Mouse (Mus musculus): ENCODE results near the gene Clstn2. TPM values are rescaled to one million over a fixed set of nuclear protein-coding genes. Genes with fewer than 3 reads are reported as not detected.

Clstn2 gene
- polyA plus RNA-seq, 1 experiment from 2014 or later, result 0.38 TPM

DNA sequence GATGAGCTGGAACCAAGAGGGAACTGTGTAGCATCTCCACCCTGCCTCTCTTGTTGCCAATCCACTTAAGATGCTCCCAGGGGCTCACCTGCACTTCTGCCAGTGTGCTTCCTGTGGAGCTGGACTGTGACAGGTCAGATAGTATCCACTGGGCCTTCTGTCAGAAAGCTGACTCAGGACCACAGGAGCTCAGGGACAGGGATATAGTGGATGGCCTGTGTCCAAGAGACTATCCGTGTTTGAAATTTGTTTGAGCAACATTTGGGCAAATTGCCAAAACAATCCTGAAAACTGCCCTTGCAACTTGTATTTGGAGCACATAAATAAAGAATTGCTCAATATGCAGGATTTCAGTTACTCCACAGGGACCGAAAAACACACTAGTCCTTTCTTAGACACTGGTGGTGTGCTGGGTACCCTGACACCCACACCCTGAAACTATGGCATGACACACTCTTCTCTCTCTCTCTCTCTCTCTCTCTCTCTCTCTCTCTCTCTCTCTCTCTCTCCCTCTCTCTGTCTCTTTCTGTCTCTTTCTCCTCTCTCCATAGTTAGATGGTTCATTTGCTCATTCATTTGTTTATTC, 542.3 kb downstream of the Clstn2 start:
- Histone ChIP-seq H3K9me3 (ENCODE audit: control insufficient read depth, low read length) (no peaks in the 10 kb centered on the region), H3K4me2 (ENCODE audit: low read depth, low read length) (no peak overlapping the region), H3K36me3 (ENCODE audit: control insufficient read depth, insufficient read depth, low read length) (no peaks in the 10 kb centered on the region), H3K4me3 (ENCODE audit: low read length) (no peak overlapping the region), H3K9ac (ENCODE audit: low read depth, low read length) (no peak overlapping the region), H3K27me3 (replicated peaks; ENCODE audit: control insufficient read depth, insufficient read depth, low read length) (no peaks in the 10 kb centered on the region), H3K27ac (ENCODE audit: low read length) (no peak overlapping the region), H3K4me1 (ENCODE audit: control insufficient read depth, insufficient read depth, low read length) (no peaks in the 10 kb centered on the region)
- 25% methylated on average over 2 of the region's 2 CpGs for WGBS
- ATAC-seq, result no peak; the same call in 1 of the 2 replicates

DNA sequence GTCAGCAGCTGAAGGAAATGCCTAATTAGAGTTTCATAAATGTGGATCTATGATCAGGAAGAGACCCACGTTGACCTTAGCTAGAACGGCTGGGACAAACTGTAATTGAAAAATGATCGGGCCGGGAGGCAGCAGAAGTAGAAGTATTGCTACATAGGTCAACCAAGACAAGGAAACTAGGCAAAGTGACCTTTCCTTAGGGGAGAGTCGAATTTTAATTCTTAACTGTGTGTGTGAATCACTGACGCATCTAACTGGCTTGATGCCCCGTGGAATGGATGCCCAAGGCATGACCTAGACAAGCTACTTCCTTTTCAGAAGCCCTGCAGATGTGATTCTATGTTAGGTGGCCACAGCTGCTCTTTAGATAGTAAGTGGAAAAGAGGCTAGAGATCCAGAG, 546.2 kb downstream of the Clstn2 start:
- H3K9ac ChIP-seq (ENCODE audit: low read depth, low read length), result no peak overlapping the region
- no peaks in the 10 kb centered on the region for H3K9me3 ChIP-seq (ENCODE audit: control insufficient read depth, low read length)
- H3K27ac ChIP-seq (ENCODE audit: low read length), result no peak overlapping the region
- WGBS, result 79% methylated on average over 7 of the region's 7 CpGs
- no peaks in the 10 kb centered on the region for H3K36me3 ChIP-seq (ENCODE audit: control insufficient read depth, insufficient read depth, low read length)
- no peak overlapping the region for H3K4me3 ChIP-seq (ENCODE audit: low read length)
- no peak for ATAC-seq
- H3K27me3 ChIP-seq (replicated peaks; ENCODE audit: control insufficient read depth, insufficient read depth, low read length), result no peaks in the 10 kb centered on the region
- no peak overlapping the region for H3K4me2 ChIP-seq (ENCODE audit: low read depth, low read length)
- H3K4me1 ChIP-seq (ENCODE audit: control insufficient read depth, insufficient read depth, low read length), result no peaks in the 10 kb centered on the region

DNA sequence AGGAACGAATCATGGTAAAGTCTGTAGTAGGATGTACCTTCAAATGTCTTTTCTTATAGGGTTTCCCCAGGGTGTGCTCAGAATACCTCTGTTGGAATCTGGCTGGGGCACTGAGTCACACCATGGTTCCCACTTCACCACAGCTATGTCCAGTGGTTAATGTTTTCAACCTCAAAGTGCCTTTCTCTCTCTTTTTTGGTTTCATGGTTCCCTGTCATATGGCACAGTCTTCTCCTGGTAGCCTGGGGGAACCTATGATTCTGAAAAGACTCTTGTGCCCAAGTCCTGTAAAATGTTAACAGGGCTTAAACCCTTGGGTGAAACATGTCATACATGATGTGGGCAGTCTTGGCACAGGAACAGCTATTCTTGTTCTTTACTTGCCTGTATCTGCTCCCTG, 551.8 kb downstream of the Clstn2 start:
- Histone ChIP-seq H3K36me3 (ENCODE audit: control insufficient read depth, insufficient read depth, low read length) (no peaks in the 10 kb centered on the region), H3K4me1 (ENCODE audit: control insufficient read depth, insufficient read depth, low read length) (no peaks in the 10 kb centered on the region), H3K27ac (ENCODE audit: low read length) (no peak overlapping the region), H3K27me3 (replicated peaks; ENCODE audit: control insufficient read depth, insufficient read depth, low read length) (no peaks in the 10 kb centered on the region), H3K4me2 (ENCODE audit: low read depth, low read length) (no peak overlapping the region), H3K9ac (ENCODE audit: low read depth, low read length) (no peak overlapping the region), H3K4me3 (ENCODE audit: low read length) (no peak overlapping the region), H3K9me3 (ENCODE audit: control insufficient read depth, low read length) (no peaks in the 10 kb centered on the region)
- no peak for ATAC-seq
- 84% methylated on average over 1 of the region's 1 CpGs for WGBS

DNA sequence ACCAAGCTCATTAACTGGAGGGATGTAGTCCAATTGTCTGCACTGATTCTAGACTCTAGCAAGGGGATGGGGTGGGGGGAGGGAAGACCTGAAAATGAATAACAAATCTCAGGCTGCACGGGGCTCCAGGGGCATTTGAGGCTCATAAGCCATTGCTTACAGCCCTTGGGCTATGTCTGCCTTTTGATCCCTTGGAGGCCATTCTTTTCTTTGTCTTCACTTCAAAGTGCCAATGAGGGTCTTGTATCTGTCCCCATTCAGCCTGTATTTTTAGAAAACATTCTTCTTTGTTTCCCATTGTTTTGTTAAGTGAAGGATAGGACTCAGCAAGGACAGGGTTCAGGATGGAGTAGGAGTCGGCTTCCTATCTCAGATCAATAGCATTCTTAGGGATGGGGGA, 556.0 kb downstream of the Clstn2 start:
- Histone ChIP-seq H3K4me1 (ENCODE audit: control insufficient read depth, insufficient read depth, low read length) (no peaks in the 10 kb centered on the region), H3K27ac (ENCODE audit: low read length) (no peak overlapping the region), H3K4me2 (ENCODE audit: low read depth, low read length) (no peak overlapping the region), H3K9ac (ENCODE audit: low read depth, low read length) (no peak overlapping the region), H3K4me3 (ENCODE audit: low read length) (no peak overlapping the region), H3K27me3 (replicated peaks; ENCODE audit: control insufficient read depth, insufficient read depth, low read length) (no peaks in the 10 kb centered on the region), H3K36me3 (ENCODE audit: control insufficient read depth, insufficient read depth, low read length) (no peaks in the 10 kb centered on the region), H3K9me3 (ENCODE audit: control insufficient read depth, low read length) (no peaks in the 10 kb centered on the region)
- whole genome bisulfite sequencing, result 45% methylated on average over 2 of the region's 2 CpGs
- ATAC-seq, result no peak

DNA sequence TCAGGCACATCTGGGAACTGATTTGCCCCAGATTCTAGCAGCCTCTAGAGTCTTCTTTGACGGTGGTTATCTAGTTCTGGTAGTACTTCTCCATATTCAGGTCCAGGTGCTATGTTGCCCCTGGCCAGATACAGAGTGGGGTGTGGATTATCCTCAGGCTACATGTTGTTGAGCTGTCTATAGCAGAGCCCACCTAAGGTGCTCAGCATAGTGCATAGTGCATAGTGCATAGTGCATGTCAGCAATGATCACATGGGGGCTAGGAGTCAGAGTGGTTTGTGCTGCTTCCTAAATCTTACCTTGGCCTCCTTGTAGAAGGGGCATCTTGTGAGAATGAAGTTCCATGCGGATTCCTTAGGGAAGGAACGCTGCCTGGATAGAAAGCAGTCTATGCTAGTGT, 556.5 kb downstream of the Clstn2 start:
- 90% methylated on average over 3 of the region's 3 CpGs for WGBS
- H3K27ac ChIP-seq (ENCODE audit: low read length), result no peak overlapping the region
- no peak overlapping the region for H3K9ac ChIP-seq (ENCODE audit: low read depth, low read length)
- H3K4me1 ChIP-seq (ENCODE audit: control insufficient read depth, insufficient read depth, low read length), result no peaks in the 10 kb centered on the region
- no peaks in the 10 kb centered on the region for H3K9me3 ChIP-seq (ENCODE audit: control insufficient read depth, low read length)
- no peaks in the 10 kb centered on the region for H3K27me3 ChIP-seq (replicated peaks; ENCODE audit: control insufficient read depth, insufficient read depth, low read length)
- no peak overlapping the region for H3K4me2 ChIP-seq (ENCODE audit: low read depth, low read length)
- H3K4me3 ChIP-seq (ENCODE audit: low read length), result no peak overlapping the region
- ATAC-seq, result no peak
- H3K36me3 ChIP-seq (ENCODE audit: control insufficient read depth, insufficient read depth, low read length), result no peaks in the 10 kb centered on the region

- no peak overlapping the region for H3K9ac ChIP-seq (ENCODE audit: low read depth, low read length)
- H3K27me3 ChIP-seq (replicated peaks; ENCODE audit: control insufficient read depth, insufficient read depth, low read length), result no peaks in the 10 kb centered on the region
- H3K27ac ChIP-seq (ENCODE audit: low read length), result no peak overlapping the region
- no peak overlapping the region for H3K4me3 ChIP-seq (ENCODE audit: low read length)
- no peak overlapping the region for H3K4me2 ChIP-seq (ENCODE audit: low read depth, low read length)
- WGBS, result 80% methylated on average over 6 of the region's 6 CpGs
- no peaks in the 10 kb centered on the region for H3K9me3 ChIP-seq (ENCODE audit: control insufficient read depth, low read length)
- no peaks in the 10 kb centered on the region for H3K4me1 ChIP-seq (ENCODE audit: control insufficient read depth, insufficient read depth, low read length)
- ATAC-seq, result no peak
- H3K36me3 ChIP-seq (ENCODE audit: control insufficient read depth, insufficient read depth, low read length), result no peaks in the 10 kb centered on the region
These were observed 558.1 kb downstream of the Clstn2 start for GRCm38 (mm10) chr9:97474896-97475295.

- WGBS, result 74% methylated on average over 7 of the region's 7 CpGs
- Histone ChIP-seq H3K9me3 (ENCODE audit: control insufficient read depth, low read length) (no peaks in the 10 kb centered on the region), H3K36me3 (ENCODE audit: control insufficient read depth, insufficient read depth, low read length) (no peaks in the 10 kb centered on the region), H3K4me3 (ENCODE audit: low read length) (no peak overlapping the region), H3K27me3 (replicated peaks; ENCODE audit: control insufficient read depth, insufficient read depth, low read length) (no peaks in the 10 kb centered on the region), H3K27ac (ENCODE audit: low read length) (no peak overlapping the region), H3K9ac (ENCODE audit: low read depth, low read length) (no peak overlapping the region), H3K4me1 (ENCODE audit: control insufficient read depth, insufficient read depth, low read length) (no peaks in the 10 kb centered on the region), H3K4me2 (ENCODE audit: low read depth, low read length) (no peak overlapping the region)
- no peak for ATAC-seq
These were observed 561.9 kb downstream of the Clstn2 start for GRCm38 (mm10) chr9:97471014-97471591.

GRCm38 (mm10) chr9:97460452-97460851, 572.5 kb downstream of the Clstn2 start:
- H3K36me3 ChIP-seq (ENCODE audit: control insufficient read depth, insufficient read depth, low read length), result no peaks in the 10 kb centered on the region
- H3K4me3 ChIP-seq (ENCODE audit: low read length), result no peak overlapping the region
- WGBS, result 73% methylated on average over 6 of the region's 6 CpGs
- H3K4me1 ChIP-seq (ENCODE audit: control insufficient read depth, insufficient read depth, low read length), result no peaks in the 10 kb centered on the region
- no peaks in the 10 kb centered on the region for H3K9me3 ChIP-seq (ENCODE audit: control insufficient read depth, low read length)
- no peak for ATAC-seq
- no peak overlapping the region for H3K27ac ChIP-seq (ENCODE audit: low read length)
- H3K27me3 ChIP-seq (replicated peaks; ENCODE audit: control insufficient read depth, insufficient read depth, low read length), result no peaks in the 10 kb centered on the region
- no peak overlapping the region for H3K9ac ChIP-seq (ENCODE audit: low read depth, low read length)
- no peak overlapping the region for H3K4me2 ChIP-seq (ENCODE audit: low read depth, low read length)

- 69% methylated on average over 4 of the region's 4 CpGs for WGBS
- ATAC-seq, result no peak
These were observed 573.2 kb downstream of the Clstn2 start for GRCm38 (mm10) chr9:97459745-97460144.

More at GRCm38 (mm10) chr9:97459745-97460144, 573.2 kb downstream of the Clstn2 start:
- H3K9me3 ChIP-seq (ENCODE audit: control insufficient read depth, low read length), result no peaks in the 10 kb centered on the region
- H3K4me3 ChIP-seq (ENCODE audit: low read length), result no peak overlapping the region
- no peak overlapping the region for H3K9ac ChIP-seq (ENCODE audit: low read depth, low read length)
- H3K27me3 ChIP-seq (replicated peaks; ENCODE audit: control insufficient read depth, insufficient read depth, low read length), result no peaks in the 10 kb centered on the region
- no peaks in the 10 kb centered on the region for H3K36me3 ChIP-seq (ENCODE audit: control insufficient read depth, insufficient read depth, low read length)
- H3K4me2 ChIP-seq (ENCODE audit: low read depth, low read length), result no peak overlapping the region
- no peaks in the 10 kb centered on the region for H3K4me1 ChIP-seq (ENCODE audit: control insufficient read depth, insufficient read depth, low read length)
- no peak overlapping the region for H3K27ac ChIP-seq (ENCODE audit: low read length)
